Mouse (Mus musculus): Measurements from ENCODE around the gene 4930558K02Rik. TPM values are rescaled to one million over a fixed set of nuclear protein-coding genes. Genes with fewer than 3 reads are reported as not detected.

Gene 4930558K02Rik
- not detected in 2 replicates for total RNA-seq (2014; rRNA removed)
- polyA plus RNA-seq (2012; rRNA removed), result not detected in 2 replicates

DNA sequence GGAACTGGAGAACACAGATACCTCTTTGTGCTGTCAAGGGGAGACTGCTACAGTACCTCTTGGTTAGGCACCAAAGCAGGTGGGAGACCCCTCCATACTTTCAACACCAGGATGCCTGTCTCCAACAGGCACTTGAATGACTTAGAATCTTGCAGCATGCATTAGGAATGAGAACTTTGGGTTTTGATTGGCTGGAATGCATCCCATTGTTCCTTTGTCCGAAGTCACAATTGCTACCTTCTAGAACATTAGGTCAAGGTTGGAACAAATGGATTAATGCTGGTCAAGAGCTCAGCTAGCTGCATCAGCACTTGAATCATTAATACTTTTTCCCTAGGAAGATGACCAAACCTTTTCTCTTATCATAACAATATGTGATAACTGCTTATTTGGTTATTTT, at the start of gene 4930558K02Rik:
4930558K02Rik (minus strand) TSS at position 101 of the 400 bp plus-strand sequence.
- Histone ChIP-seq H3K27ac (replicated peaks; ENCODE audit: insufficient read depth, low read depth, low read length) (no peak within 1 kb of the TSS), H3K9ac (ENCODE audit: low read depth, low read length) (no peak within 1 kb of the TSS), H3K79me2 (ENCODE audit: control insufficient read depth, insufficient read depth, low read length) (no peaks in the 10 kb centered on the region), H3K4me1 (ENCODE audit: control insufficient read depth, insufficient read depth, low read length) (peaks cover 7% of the 10 kb centered on the region), H3K36me3 (ENCODE audit: control insufficient read depth, insufficient read depth, low read length) (no peaks in the 10 kb centered on the region), H3K27me3 (ENCODE audit: control insufficient read depth, insufficient read depth, low read length) (no peaks in the 10 kb centered on the region), H3K4me3 (ENCODE audit: insufficient read depth, low read depth, low read length) (no peak within 1 kb of the TSS)
- WGBS, result 73% methylated on average over 1 of the region's 1 CpGs
- TF ChIP-seq CTCF (IDR thresholded peaks at IDR 0.05; ENCODE audit: low read depth, low read length), result no peak
- no peak for TF ChIP-seq POLR2A (IDR thresholded peaks at IDR 0.05; ENCODE audit: extremely low read depth, insufficient read depth, low read length)
- no peak for DNase-seq (ENCODE audit: extremely low read depth, low read depth, low spot score)

- Histone ChIP-seq H3K27me3 (ENCODE audit: control insufficient read depth, insufficient read depth, low read length) (no peaks in the 10 kb centered on the region), H3K9ac (ENCODE audit: low read depth, low read length) (no peak overlapping the region), H3K4me1 (ENCODE audit: control insufficient read depth, insufficient read depth, low read length) (no peaks in the 10 kb centered on the region), H3K4me3 (ENCODE audit: insufficient read depth, low read depth, low read length) (no peak overlapping the region), H3K79me2 (ENCODE audit: control insufficient read depth, insufficient read depth, low read length) (no peaks in the 10 kb centered on the region), H3K27ac (replicated peaks; ENCODE audit: insufficient read depth, low read depth, low read length) (no peak overlapping the region), H3K36me3 (ENCODE audit: control insufficient read depth, insufficient read depth, low read length) (no peaks in the 10 kb centered on the region)
- DNase-seq (ENCODE audit: extremely low read depth, low read depth, low spot score), result no peak
- TF ChIP-seq POLR2A (IDR thresholded peaks at IDR 0.05; ENCODE audit: extremely low read depth, insufficient read depth, low read length) (no peak), CTCF (IDR thresholded peaks at IDR 0.05; ENCODE audit: low read depth, low read length) (no peak)
- WGBS, result 86% methylated on average over 8 of the region's 8 CpGs
These were observed 44.3 kb upstream of the 4930558K02Rik start for GRCm38 (mm10) chr1:162023681-162024270.

DNA sequence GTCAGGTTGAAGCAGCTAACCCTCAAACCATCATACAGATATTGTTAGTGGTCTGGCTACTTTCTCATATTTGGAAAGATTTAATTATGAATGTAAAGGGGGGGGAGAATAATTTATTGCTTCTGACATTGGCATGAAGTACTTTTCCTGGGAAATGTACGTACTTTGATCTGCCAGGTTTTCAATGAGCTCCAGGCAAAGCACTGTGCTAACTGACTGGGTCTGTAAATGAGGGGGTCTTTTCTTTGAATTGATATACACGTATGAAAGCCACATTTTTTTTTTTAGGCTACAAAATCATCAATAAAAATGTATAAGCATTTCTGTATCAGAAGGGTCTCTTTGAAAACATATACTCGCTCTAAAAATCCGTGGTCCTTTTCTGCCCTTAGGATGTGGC, 41.3 kb upstream of the 4930558K02Rik start:
- WGBS, result 89% methylated on average over 4 of the region's 4 CpGs

DNA sequence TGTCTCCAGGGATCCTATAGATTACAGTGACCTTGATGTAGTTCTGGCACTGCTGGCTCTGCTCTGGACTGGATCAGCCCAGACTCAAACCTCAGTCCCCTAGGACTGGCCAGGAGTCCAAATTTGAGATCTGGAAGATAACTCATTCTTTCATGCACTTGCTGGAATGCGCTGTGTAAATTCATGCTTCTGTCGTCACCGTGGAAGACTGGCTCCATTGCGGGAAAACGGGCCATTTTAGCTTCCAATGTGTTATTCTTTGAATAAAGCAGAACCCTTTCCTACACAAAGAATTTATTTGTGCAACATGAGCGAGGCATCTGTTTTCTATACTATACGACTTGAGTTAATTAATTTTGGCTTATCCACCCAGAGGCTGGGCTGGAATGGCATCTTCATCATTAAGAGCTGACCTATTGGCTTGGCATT, 40.9 kb upstream of the 4930558K02Rik start:
- no peak overlapping the region for H3K27ac ChIP-seq (replicated peaks; ENCODE audit: insufficient read depth, low read depth, low read length)
- WGBS, result 94% methylated on average over 7 of the region's 7 CpGs
- no peaks in the 10 kb centered on the region for H3K27me3 ChIP-seq (ENCODE audit: control insufficient read depth, insufficient read depth, low read length)
- no peaks in the 10 kb centered on the region for H3K4me1 ChIP-seq (ENCODE audit: control insufficient read depth, insufficient read depth, low read length)
- H3K36me3 ChIP-seq (ENCODE audit: control insufficient read depth, insufficient read depth, low read length), result no peaks in the 10 kb centered on the region
- no peak for TF ChIP-seq POLR2A (IDR thresholded peaks at IDR 0.05; ENCODE audit: extremely low read depth, insufficient read depth, low read length)
- no peak overlapping the region for H3K9ac ChIP-seq (ENCODE audit: low read depth, low read length)
- no peak overlapping the region for H3K4me3 ChIP-seq (ENCODE audit: insufficient read depth, low read depth, low read length)
- no peaks in the 10 kb centered on the region for H3K79me2 ChIP-seq (ENCODE audit: control insufficient read depth, insufficient read depth, low read length)
- DNase-seq (ENCODE audit: extremely low read depth, low read depth, low spot score), result no peak

More for the DNA sequence above, 41.3 kb upstream of the 4930558K02Rik start:
- Histone ChIP-seq H3K36me3 (ENCODE audit: control insufficient read depth, insufficient read depth, low read length) (no peaks in the 10 kb centered on the region), H3K27me3 (ENCODE audit: control insufficient read depth, insufficient read depth, low read length) (no peaks in the 10 kb centered on the region), H3K9ac (ENCODE audit: low read depth, low read length) (no peak overlapping the region), H3K27ac (replicated peaks; ENCODE audit: insufficient read depth, low read depth, low read length) (no peak overlapping the region), H3K4me3 (ENCODE audit: insufficient read depth, low read depth, low read length) (no peak overlapping the region), H3K4me1 (ENCODE audit: control insufficient read depth, insufficient read depth, low read length) (no peaks in the 10 kb centered on the region), H3K79me2 (ENCODE audit: control insufficient read depth, insufficient read depth, low read length) (no peaks in the 10 kb centered on the region)
- TF ChIP-seq CTCF (IDR thresholded peaks at IDR 0.05; ENCODE audit: low read depth, low read length), result no peak
- no peak for TF ChIP-seq POLR2A (IDR thresholded peaks at IDR 0.05; ENCODE audit: extremely low read depth, insufficient read depth, low read length)
- no peak for DNase-seq (ENCODE audit: extremely low read depth, low read depth, low spot score)

DNA sequence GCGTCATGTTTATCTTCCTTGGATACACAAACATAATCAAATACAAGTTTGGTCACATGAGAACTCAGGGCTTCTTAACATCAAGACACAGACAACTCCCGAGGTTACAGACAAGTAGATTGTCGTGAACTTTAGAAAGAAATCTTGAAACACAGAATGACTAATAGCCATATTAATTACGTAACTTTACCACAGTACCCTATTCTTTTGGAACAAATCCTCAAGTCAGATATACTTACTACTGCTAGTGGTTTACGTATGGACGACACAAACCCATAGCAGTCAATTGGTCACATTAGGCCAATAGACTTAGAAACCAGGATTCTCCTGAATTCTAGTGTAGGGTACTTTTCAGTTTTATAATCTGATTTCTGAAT, 39.2 kb upstream of the 4930558K02Rik start:
- Histone ChIP-seq H3K9ac (ENCODE audit: low read depth, low read length) (no peak overlapping the region), H3K4me1 (ENCODE audit: control insufficient read depth, insufficient read depth, low read length) (no peaks in the 10 kb centered on the region), H3K4me3 (ENCODE audit: insufficient read depth, low read depth, low read length) (no peak overlapping the region), H3K79me2 (ENCODE audit: control insufficient read depth, insufficient read depth, low read length) (no peaks in the 10 kb centered on the region), H3K36me3 (ENCODE audit: control insufficient read depth, insufficient read depth, low read length) (no peaks in the 10 kb centered on the region), H3K27me3 (ENCODE audit: control insufficient read depth, insufficient read depth, low read length) (no peaks in the 10 kb centered on the region), H3K27ac (replicated peaks; ENCODE audit: insufficient read depth, low read depth, low read length) (no peak overlapping the region)
- no peak for DNase-seq (ENCODE audit: extremely low read depth, low read depth, low spot score)
- 81% methylated on average over 6 of the region's 6 CpGs for WGBS
- TF ChIP-seq POLR2A (IDR thresholded peaks at IDR 0.05; ENCODE audit: extremely low read depth, insufficient read depth, low read length), result no peak
- no peak for TF ChIP-seq CTCF (IDR thresholded peaks at IDR 0.05; ENCODE audit: low read depth, low read length)

GRCm38 (mm10) chr1:162017975-162018600, 38.7 kb upstream of the 4930558K02Rik start:
- no peaks in the 10 kb centered on the region for H3K79me2 ChIP-seq (ENCODE audit: control insufficient read depth, insufficient read depth, low read length)
- H3K4me3 ChIP-seq (ENCODE audit: insufficient read depth, low read depth, low read length), result no peak overlapping the region
- H3K36me3 ChIP-seq (ENCODE audit: control insufficient read depth, insufficient read depth, low read length), result no peaks in the 10 kb centered on the region
- H3K4me1 ChIP-seq (ENCODE audit: control insufficient read depth, insufficient read depth, low read length), result no peaks in the 10 kb centered on the region
- H3K9ac ChIP-seq (ENCODE audit: low read depth, low read length), result no peak overlapping the region
- TF ChIP-seq CTCF (IDR thresholded peaks at IDR 0.05; ENCODE audit: low read depth, low read length), result no peak
- no peaks in the 10 kb centered on the region for H3K27me3 ChIP-seq (ENCODE audit: control insufficient read depth, insufficient read depth, low read length)
- 70% methylated on average over 13 of the region's 13 CpGs for WGBS
- no peak overlapping the region for H3K27ac ChIP-seq (replicated peaks; ENCODE audit: insufficient read depth, low read depth, low read length)
- DNase-seq (ENCODE audit: extremely low read depth, low read depth, low spot score), result no peak

All from liver, adult 2 months (tissue).